In genomic region chr10:60341528-60341927, GRCm38 (mm10) we compare ENCODE assay signal across 24 mouse cellular contexts. TPM values are rescaled to one million over a fixed set of nuclear protein-coding genes. Genes with fewer than 3 reads are reported as not detected.
"Had no signal": no experiment of that assay in that cellular context is flagged by ENCODE, and none has a peak within 500 bp of the region (broad histone marks: within the 10 kb centered on the region; RNA-seq: fewer than 3 reads in every experiment).

No protein-coding gene starts in this region.

- H3K4me2 ChIP-seq: limb, embryonic 12.5 days; limb, embryonic 15.5 days; liver, embryonic 11.5 days; lung, embryonic 14.5 days; midbrain, embryonic 11.5 days; neural tube, embryonic 12.5 days; neural tube, embryonic 15.5 days had no signal

- H3K27me3 ChIP-seq: limb, embryonic 15.5 days; neural tube, embryonic 12.5 days had no signal

- H3K9me3 ChIP-seq: limb, embryonic 12.5 days; limb, embryonic 15.5 days; neural tube, embryonic 12.5 days; neural tube, embryonic 15.5 days had no signal

- DNase-seq: kidney, adult 2 months; kidney, postnatal 25 days; layer of hippocampus, adult 9-11 months; layer of hippocampus, postnatal 36 days; liver, postnatal 0 days; lung, embryonic 14.5 days; midbrain, embryonic 14.5 days; retina, postnatal 1 day; thymus, postnatal 36 days had no signal

- H3K4me3 ChIP-seq: layer of hippocampus, adult 2 months; left cerebral cortex, adult 2 months; limb, embryonic 12.5 days; limb, embryonic 15.5 days; neural tube, embryonic 12.5 days; neural tube, embryonic 15.5 days had no signal

- H3K27ac ChIP-seq: kidney, postnatal 0 days; layer of hippocampus, adult 2 months; left cerebral cortex, adult 2 months; limb, embryonic 12.5 days; limb, embryonic 15.5 days; liver, embryonic 14.5 days; macrophage; neural tube, embryonic 12.5 days; neural tube, embryonic 15.5 days; stomach, postnatal 0 days had no signal

- H3K36me3 ChIP-seq: limb, embryonic 12.5 days; limb, embryonic 15.5 days; neural tube, embryonic 12.5 days; neural tube, embryonic 15.5 days had no signal

- H3K9ac ChIP-seq: limb, embryonic 12.5 days; limb, embryonic 15.5 days; liver, embryonic 14.5 days; liver, postnatal 0 days; lung, embryonic 14.5 days; neural tube, embryonic 12.5 days; neural tube, embryonic 15.5 days had no signal

- ATAC-seq: liver, postnatal 0 days; lung, postnatal 0 days had no signal

RNA-seq across cellular contexts. Expression of gene Gm17455, which starts 58.0 kb away (rescaled TPM):
- total RNA-seq: layer of hippocampus, adult 2 months; layer of hippocampus, postnatal 36 days; left cerebral cortex, adult 2 months; left cerebral cortex, postnatal 36 days; megakaryocyte-erythroid progenitor cell, adult 5-6 weeks had no signal
- polyA plus RNA-seq: kidney, adult 2 months; liver, embryonic 14.5 days; liver, postnatal 0 days; macrophage had no signal
